Mouse (Mus musculus) WW6 (cell line): ENCODE measurements around the gene Prrt2.

ENCODE experiments used
- DNase-seq: peaks from one replicate; pipeline ENCODE4 v3.0.0-alpha.2; 2013; ENCODE audit warnings: low read depth, low spot score

Prrt2 gene

GRCm38 (mm10) chr7:127020901-127021562 is at the start of gene Prrt2, which contains the start of gene Gm42742:
TSS of gene Prrt2 (minus strand) at chr7:127021211.
TSS of gene Gm42742 (minus strand) at chr7:127021097.
- DNase-seq, result no peak

GRCm38 (mm10) chr7:127066317-127066716 is 45.3 kb upstream of the Prrt2 start:
- DNase-seq, result no peak

- no peak for DNase-seq
Observed at GRCm38 (mm10) chr7:127065538-127065937, 44.5 kb upstream of the Prrt2 start.

- DNase-seq, result no peak
Observed at GRCm38 (mm10) chr7:127055026-127055585, 34.1 kb upstream of the Prrt2 start.

- DNase-seq, result peak; percentile 66
Observed at GRCm38 (mm10) chr7:127041851-127042672, 21.1 kb upstream of the Prrt2 start, which contains the start of gene Kif22. TSS of gene Kif22 (minus strand) at chr7:127042471.

GRCm38 (mm10) chr7:127031244-127031643 is 10.2 kb upstream of the Prrt2 start:
- DNase-seq, result no peak

GRCm38 (mm10) chr7:127030172-127030571 is 9.2 kb upstream of the Prrt2 start:
- no peak for DNase-seq

GRCm38 (mm10) chr7:127027885-127028284 is 6.9 kb upstream of the Prrt2 start:
- DNase-seq, result no peak

- peak; percentile 98 for DNase-seq
Observed at GRCm38 (mm10) chr7:127026984-127027726, 6.1 kb upstream of the Prrt2 start, which contains the start of gene Maz. TSS of gene Maz (minus strand) at chr7:127027037.

- DNase-seq, result no peak
Observed at GRCm38 (mm10) chr7:127026616-127026983, 5.6 kb upstream of the Prrt2 start.

- DNase-seq, result no peak
Observed at GRCm38 (mm10) chr7:127026161-127026600, 5.2 kb upstream of the Prrt2 start.

GRCm38 (mm10) chr7:127025556-127026160 is 4.6 kb upstream of the Prrt2 start:
- DNase-seq, result no peak

- DNase-seq, result no peak
Observed at GRCm38 (mm10) chr7:127024755-127025555, 3.9 kb upstream of the Prrt2 start.

GRCm38 (mm10) chr7:127023896-127024690 is 3.1 kb upstream of the Prrt2 start:
- no peak for DNase-seq

- DNase-seq, result no peak
Observed at GRCm38 (mm10) chr7:127023272-127023691, 2.3 kb upstream of the Prrt2 start.

- no peak for DNase-seq
Observed at GRCm38 (mm10) chr7:127022528-127023271, 1.7 kb upstream of the Prrt2 start.

- no peak for DNase-seq
Observed at GRCm38 (mm10) chr7:127021563-127022527, 834 bp upstream of the Prrt2 start.

- no peak for DNase-seq
Observed at GRCm38 (mm10) chr7:127020491-127020890, 520 bp downstream of the Prrt2 start.
